Mouse (Mus musculus) intestine, embryonic 14.5 days (tissue): ENCODE measurements around the gene Msx1. TPM values are rescaled to one million over a fixed set of nuclear protein-coding genes. Genes with fewer than 3 reads are reported as not detected.
A peak's percentile ranks its signal among the peaks of the same experiment; 100 is the strongest.

Source experiments
- ATAC-seq: fragments of 200-750 bp; cut with Nextera tagmentation; replicated peaks from 2 replicates; pipeline ENCODE4 v1.8.0; 2017; ENCODE audit warnings: low read depth, moderate number of reproducible peaks, moderate TSS enrichment, moderate library complexity; ENCODE audit not compliant: low FRiP score, low TSS enrichment
- DNase-seq: peaks from one replicate; pipeline ENCODE4 v3.0.0-alpha.2; 2018; ENCODE audit warnings: low spot score
- H3K27ac ChIP-seq: fragments of 300-500 bp; sonication (generic); 2 replicates; pipeline ENCODE4 v1.5.1; 2014; ENCODE audit warnings: low read depth, mild to moderate bottlenecking, control low read depth
- H3K27me3 ChIP-seq: fragments of 300-500 bp; sonication (generic); replicated peaks from 2 replicates; pipeline ENCODE4 v1.6.1; 2014; ENCODE audit warnings: low read length, control low read depth; ENCODE audit not compliant: control insufficient read depth, insufficient read depth
- H3K36me3 ChIP-seq: fragments of 300-500 bp; sonication (generic); 2 replicates; pipeline ENCODE4 v1.6.1; 2014; ENCODE audit warnings: low read length, control low read depth; ENCODE audit not compliant: control insufficient read depth, insufficient read depth
- H3K4me1 ChIP-seq: fragments of 300-500 bp; sonication (generic); replicated peaks from 2 replicates; pipeline ENCODE4 v1.6.1; 2014; ENCODE audit warnings: low read length, control low read depth, mixed read lengths; ENCODE audit not compliant: control insufficient read depth, insufficient read depth
- H3K4me2 ChIP-seq: fragments of 300-500 bp; sonication (generic); 2 replicates; pipeline ENCODE4 v1.6.1; 2014; ENCODE audit warnings: low read length
- H3K4me3 ChIP-seq: fragments of 300-500 bp; sonication (generic); 2 replicates; pipeline ENCODE4 v1.5.1; 2014; ENCODE audit warnings: low read depth, low read length, control low read depth, mixed read lengths
- H3K9ac ChIP-seq: fragments of 300-500 bp; sonication (generic); 2 replicates; pipeline ENCODE4 v1.6.1; 2014; ENCODE audit warnings: mild to moderate bottlenecking, low read length
- H3K9me3 ChIP-seq: fragments of 300-500 bp; sonication (generic); 2 replicates; pipeline ENCODE4 v1.6.1; 2016; ENCODE audit warnings: low read length, control low read depth; ENCODE audit not compliant: control insufficient read depth
- WGBS: fragments of 180-500 bp; shearing (Covaris S2); extraction: QIAGEN DNeasy Blood & Tissue Kit; methylation state at CpG from one replicate; pipeline ENCODE4 v1.1.7; 2014; 5-methylcytosine and 5-hydroxymethylcytosine counted together
- polyA plus RNA-seq: library from polyadenylated mRNA; unstranded; fragments of >200 nt; fragmentation: Nextera tagmentation; extraction: Ambion mirVana; gene quantifications from 2 replicates; pipeline ENCODE4 v1.2.1, GENCODE M21; 2014

Msx1 gene
- polyA plus RNA-seq, 1 experiment from 2014 or later, result 3.1 TPM

GRCm38 (mm10) chr5:37823721-37824460 lies 492 bp downstream of the Msx1 start:
- peaks cover 9% of the 10 kb centered on the region for H3K4me1 ChIP-seq
- H3K4me3 ChIP-seq, result peak overlapping the region; percentile 28
- peak overlapping the region; percentile 16; the same call in 1 of the 2 replicates for H3K9ac ChIP-seq
- ATAC-seq (peak; percentile 51), DNase-seq (peak; percentile 70)
- H3K36me3 ChIP-seq, result no peaks in the 10 kb centered on the region
- H3K9me3 ChIP-seq, result no peaks in the 10 kb centered on the region
- WGBS, result under 1% methylated on average over 57 of the region's 58 CpGs
- H3K27ac ChIP-seq, result no peak overlapping the region
- H3K27me3 ChIP-seq, result peaks cover 100% of the 10 kb centered on the region
- H3K4me2 ChIP-seq, result peak overlapping the region; percentile 61

GRCm38 (mm10) chr5:37822791-37823720 lies 1.3 kb downstream of the Msx1 start:
- H3K36me3 ChIP-seq, result no peaks in the 10 kb centered on the region
- H3K9me3 ChIP-seq, result no peaks in the 10 kb centered on the region
- DNase-seq (peak; percentile 81), ATAC-seq (no peak)
- H3K9ac ChIP-seq, result no peak overlapping the region
- H3K4me2 ChIP-seq, result peak overlapping the region; percentile 61
- WGBS, result under 1% methylated on average over 42 of the region's 42 CpGs
- peaks cover 100% of the 10 kb centered on the region for H3K27me3 ChIP-seq
- no peak overlapping the region for H3K27ac ChIP-seq
- H3K4me1 ChIP-seq, result peaks cover 9% of the 10 kb centered on the region
- peak overlapping the region; percentile 28 for H3K4me3 ChIP-seq

- Histone ChIP-seq H3K9me3 (no peaks in the 10 kb centered on the region), H3K36me3 (no peaks in the 10 kb centered on the region), H3K9ac (no peak overlapping the region), H3K4me3 (no peak overlapping the region), H3K4me1 (peaks cover 9% of the 10 kb centered on the region), H3K27me3 (peaks cover 100% of the 10 kb centered on the region), H3K27ac (no peak overlapping the region), H3K4me2 (no peak overlapping the region)
- ATAC-seq (no peak), DNase-seq (peak; percentile 70)
- WGBS, result 6% methylated on average over 11 of the region's 11 CpGs
These were observed 2.2 kb downstream of the Msx1 start for GRCm38 (mm10) chr5:37822116-37822707.

- ATAC-seq, result no peak
- H3K4me3 ChIP-seq, result no peak overlapping the region
- DNase-seq, result peak; percentile 74
These were observed 3.2 kb downstream of the Msx1 start for GRCm38 (mm10) chr5:37821111-37821601.

GRCm38 (mm10) chr5:37820689-37821088 lies 3.7 kb downstream of the Msx1 start:
- 33% methylated on average over 8 of the region's 8 CpGs for whole genome bisulfite sequencing
- Histone ChIP-seq H3K36me3 (no peaks in the 10 kb centered on the region), H3K4me2 (no peak overlapping the region), H3K27me3 (peaks cover 100% of the 10 kb centered on the region), H3K9me3 (no peaks in the 10 kb centered on the region), H3K4me3 (no peak overlapping the region), H3K4me1 (peaks cover 9% of the 10 kb centered on the region), H3K27ac (no peak overlapping the region), H3K9ac (no peak overlapping the region)
- ATAC-seq (no peak), DNase-seq (no peak)

More at GRCm38 (mm10) chr5:37821111-37821601, 3.2 kb downstream of the Msx1 start:
- no peak overlapping the region for H3K4me2 ChIP-seq
- no peaks in the 10 kb centered on the region for H3K9me3 ChIP-seq
- no peaks in the 10 kb centered on the region for H3K36me3 ChIP-seq
- H3K9ac ChIP-seq, result no peak overlapping the region
- peaks cover 100% of the 10 kb centered on the region for H3K27me3 ChIP-seq
- H3K4me1 ChIP-seq, result peaks cover 9% of the 10 kb centered on the region
- 3% methylated on average over 27 of the region's 27 CpGs for WGBS
- H3K27ac ChIP-seq, result no peak overlapping the region

GRCm38 (mm10) chr5:37819971-37820370 lies 4.4 kb downstream of the Msx1 start:
- H3K9ac ChIP-seq, result no peak overlapping the region
- H3K36me3 ChIP-seq, result no peaks in the 10 kb centered on the region
- H3K4me2 ChIP-seq, result no peak overlapping the region
- H3K27ac ChIP-seq, result no peak overlapping the region
- H3K4me3 ChIP-seq, result no peak overlapping the region
- H3K9me3 ChIP-seq, result no peaks in the 10 kb centered on the region
- H3K27me3 ChIP-seq, result peaks cover 100% of the 10 kb centered on the region
- DNase-seq (no peak), ATAC-seq (no peak)
- 10% methylated on average over 3 of the region's 3 CpGs for WGBS
- H3K4me1 ChIP-seq, result peaks cover 9% of the 10 kb centered on the region

- DNase-seq (no peak), ATAC-seq (no peak)
- Histone ChIP-seq H3K27ac (no peak overlapping the region), H3K4me2 (no peak overlapping the region), H3K9me3 (no peaks in the 10 kb centered on the region), H3K9ac (no peak overlapping the region), H3K27me3 (peaks cover 100% of the 10 kb centered on the region), H3K4me1 (peaks cover 9% of the 10 kb centered on the region), H3K4me3 (no peak overlapping the region), H3K36me3 (no peaks in the 10 kb centered on the region)
- WGBS, result 24% methylated on average over 5 of the region's 5 CpGs
These were observed 4.8 kb downstream of the Msx1 start for GRCm38 (mm10) chr5:37819541-37819940.

GRCm38 (mm10) chr5:37818533-37819215 lies 5.7 kb downstream of the Msx1 start:
- Histone ChIP-seq H3K9ac (no peak overlapping the region), H3K9me3 (no peaks in the 10 kb centered on the region), H3K4me1 (peaks cover 3% of the 10 kb centered on the region; the same call in 1 of the 2 replicates), H3K4me3 (no peak overlapping the region), H3K27ac (no peak overlapping the region), H3K27me3 (peaks cover 100% of the 10 kb centered on the region), H3K4me2 (no peak overlapping the region), H3K36me3 (no peaks in the 10 kb centered on the region)
- DNase-seq (no peak), ATAC-seq (no peak)
- 5% methylated on average over 24 of the region's 25 CpGs for WGBS
